Mouse (Mus musculus): ENCODE results near the gene Ctse. TPM values are rescaled to one million over a fixed set of nuclear protein-coding genes. Genes with fewer than 3 reads are reported as not detected.
"Not testable (repeated sequence)": the region's sequence is repeated elsewhere in the genome, so short reads cannot be mapped to it uniquely, and the experiment has no call there.

The Ctse gene
- polyA plus RNA-seq, 1 experiment from 2014 or later, result 46.8 TPM

GRCm38 (mm10) chr1:131616546-131617220, 21.4 kb upstream of the Ctse start:
- WGBS, result 67% methylated on average over 5 of the region's 5 CpGs
- H3K27me3 ChIP-seq (ENCODE audit: control insufficient read depth, insufficient read depth, low read length), result no peaks in the 10 kb centered on the region
- no peak overlapping the region for H3K4me3 ChIP-seq (ENCODE audit: low read depth, low read length)
- ATAC-seq (ENCODE audit: insufficient number of reproducible peaks, insufficient read depth, low FRiP score, low read depth), result no peak
- no peak overlapping the region for H3K9ac ChIP-seq (replicated peaks; ENCODE audit: low read depth, low read length)
- H3K9me3 ChIP-seq (ENCODE audit: control insufficient read depth, low read depth, low read length), result 0 out of 2 replicates have a peak, but pooled peaks cover 4% of the 10 kb centered on the region
- no peak overlapping the region for H3K27ac ChIP-seq (ENCODE audit: low read length)
- no peaks in the 10 kb centered on the region for H3K4me1 ChIP-seq (ENCODE audit: control insufficient read depth, insufficient read depth, low read length)
- H3K36me3 ChIP-seq (ENCODE audit: control insufficient read depth, insufficient read depth, low read length), result no peaks in the 10 kb centered on the region
- no peak overlapping the region for H3K4me2 ChIP-seq (replicated peaks; ENCODE audit: low read depth, low read length)

GRCm38 (mm10) chr1:131618576-131618975, 19.5 kb upstream of the Ctse start:
- Histone ChIP-seq H3K4me2 (replicated peaks; ENCODE audit: low read depth, low read length) (no peak overlapping the region), H3K27me3 (ENCODE audit: control insufficient read depth, insufficient read depth, low read length) (no peaks in the 10 kb centered on the region), H3K9ac (replicated peaks; ENCODE audit: low read depth, low read length) (no peak overlapping the region), H3K36me3 (ENCODE audit: control insufficient read depth, insufficient read depth, low read length) (no peaks in the 10 kb centered on the region), H3K27ac (ENCODE audit: low read length) (no peak overlapping the region), H3K4me3 (ENCODE audit: low read depth, low read length) (no peak overlapping the region), H3K9me3 (ENCODE audit: control insufficient read depth, low read depth, low read length) (0 out of 2 replicates have a peak, but pooled peaks cover 4% of the 10 kb centered on the region), H3K4me1 (ENCODE audit: control insufficient read depth, insufficient read depth, low read length) (no peaks in the 10 kb centered on the region)
- WGBS, result 89% methylated on average over 1 of the region's 1 CpGs
- ATAC-seq (ENCODE audit: insufficient number of reproducible peaks, insufficient read depth, low FRiP score, low read depth), result no peak

- Histone ChIP-seq H3K36me3 (ENCODE audit: control insufficient read depth, insufficient read depth, low read length) (no peaks in the 10 kb centered on the region), H3K4me3 (ENCODE audit: low read depth, low read length) (no peak overlapping the region), H3K4me1 (ENCODE audit: control insufficient read depth, insufficient read depth, low read length) (no peaks in the 10 kb centered on the region), H3K9ac (replicated peaks; ENCODE audit: low read depth, low read length) (no peak overlapping the region), H3K27me3 (ENCODE audit: control insufficient read depth, insufficient read depth, low read length) (no peaks in the 10 kb centered on the region), H3K9me3 (ENCODE audit: control insufficient read depth, low read depth, low read length) (0 out of 2 replicates have a peak, but pooled peaks cover 4% of the 10 kb centered on the region), H3K27ac (ENCODE audit: low read length) (no peak overlapping the region), H3K4me2 (replicated peaks; ENCODE audit: low read depth, low read length) (no peak overlapping the region)
- no peak for ATAC-seq (ENCODE audit: insufficient number of reproducible peaks, insufficient read depth, low FRiP score, low read depth)
- WGBS, result 75% methylated on average over 7 of the region's 7 CpGs
Observed at GRCm38 (mm10) chr1:131619348-131619747, 18.8 kb upstream of the Ctse start.

GRCm38 (mm10) chr1:131623644-131624043, 14.5 kb upstream of the Ctse start:
- no peak overlapping the region for H3K4me3 ChIP-seq (ENCODE audit: low read depth, low read length)
- ATAC-seq (ENCODE audit: insufficient number of reproducible peaks, insufficient read depth, low FRiP score, low read depth), result no peak
- no peak overlapping the region for H3K9ac ChIP-seq (replicated peaks; ENCODE audit: low read depth, low read length)
- no peaks in the 10 kb centered on the region for H3K4me1 ChIP-seq (ENCODE audit: control insufficient read depth, insufficient read depth, low read length)
- no peaks in the 10 kb centered on the region for H3K36me3 ChIP-seq (ENCODE audit: control insufficient read depth, insufficient read depth, low read length)
- no peak overlapping the region for H3K4me2 ChIP-seq (replicated peaks; ENCODE audit: low read depth, low read length)
- H3K9me3 ChIP-seq (ENCODE audit: control insufficient read depth, low read depth, low read length), result 0 out of 2 replicates have a peak, but pooled peaks cover 4% of the 10 kb centered on the region
- H3K27ac ChIP-seq (ENCODE audit: low read length), result no peak overlapping the region
- no peaks in the 10 kb centered on the region for H3K27me3 ChIP-seq (ENCODE audit: control insufficient read depth, insufficient read depth, low read length)
- 66% methylated on average over 3 of the region's 3 CpGs for WGBS

- Histone ChIP-seq H3K4me2 (replicated peaks; ENCODE audit: low read depth, low read length) (no peak overlapping the region), H3K9me3 (ENCODE audit: control insufficient read depth, low read depth, low read length) (0 out of 2 replicates have a peak, but pooled peaks cover 3% of the 10 kb centered on the region), H3K4me3 (ENCODE audit: low read depth, low read length) (no peak overlapping the region), H3K4me1 (ENCODE audit: control insufficient read depth, insufficient read depth, low read length) (no peaks in the 10 kb centered on the region), H3K9ac (replicated peaks; ENCODE audit: low read depth, low read length) (no peak overlapping the region), H3K36me3 (ENCODE audit: control insufficient read depth, insufficient read depth, low read length) (no peaks in the 10 kb centered on the region), H3K27ac (ENCODE audit: low read length) (no peak overlapping the region), H3K27me3 (ENCODE audit: control insufficient read depth, insufficient read depth, low read length) (no peaks in the 10 kb centered on the region)
- ATAC-seq (ENCODE audit: insufficient number of reproducible peaks, insufficient read depth, low FRiP score, low read depth), result no peak
- WGBS, result 47% methylated on average over 3 of the region's 3 CpGs
Observed at GRCm38 (mm10) chr1:131624175-131624835, 13.8 kb upstream of the Ctse start.

- no peaks in the 10 kb centered on the region for H3K27me3 ChIP-seq (ENCODE audit: control insufficient read depth, insufficient read depth, low read length)
- no peak for ATAC-seq (ENCODE audit: insufficient number of reproducible peaks, insufficient read depth, low FRiP score, low read depth)
- 91% methylated on average over 6 of the region's 6 CpGs for WGBS
Observed at GRCm38 (mm10) chr1:131626200-131626599, 11.9 kb upstream of the Ctse start.

GRCm38 (mm10) chr1:131632216-131632615, 5.9 kb upstream of the Ctse start:
- not testable (repeated sequence) for H3K27ac ChIP-seq (ENCODE audit: low read length); H3K4me1 ChIP-seq (ENCODE audit: control insufficient read depth, insufficient read depth, low read length); H3K27me3 ChIP-seq (ENCODE audit: control insufficient read depth, insufficient read depth, low read length); H3K36me3 ChIP-seq (ENCODE audit: control insufficient read depth, insufficient read depth, low read length); ATAC-seq (ENCODE audit: insufficient number of reproducible peaks, insufficient read depth, low FRiP score, low read depth); H3K4me3 ChIP-seq (ENCODE audit: low read depth, low read length); H3K9ac ChIP-seq (replicated peaks; ENCODE audit: low read depth, low read length); H3K9me3 ChIP-seq (ENCODE audit: control insufficient read depth, low read depth, low read length); H3K4me2 ChIP-seq (replicated peaks; ENCODE audit: low read depth, low read length)
- 52% methylated on average over 6 of the region's 6 CpGs for WGBS

More at GRCm38 (mm10) chr1:131626200-131626599, 11.9 kb upstream of the Ctse start:
- no peak overlapping the region for H3K9ac ChIP-seq (replicated peaks; ENCODE audit: low read depth, low read length)
- no peak overlapping the region for H3K4me3 ChIP-seq (ENCODE audit: low read depth, low read length)
- H3K27ac ChIP-seq (ENCODE audit: low read length), result no peak overlapping the region
- H3K4me2 ChIP-seq (replicated peaks; ENCODE audit: low read depth, low read length), result no peak overlapping the region
- H3K9me3 ChIP-seq (ENCODE audit: control insufficient read depth, low read depth, low read length), result no peaks in the 10 kb centered on the region
- no peaks in the 10 kb centered on the region for H3K4me1 ChIP-seq (ENCODE audit: control insufficient read depth, insufficient read depth, low read length)
- no peaks in the 10 kb centered on the region for H3K36me3 ChIP-seq (ENCODE audit: control insufficient read depth, insufficient read depth, low read length)

GRCm38 (mm10) chr1:131634495-131634894, 3.6 kb upstream of the Ctse start:
- Histone ChIP-seq H3K27me3 (ENCODE audit: control insufficient read depth, insufficient read depth, low read length) (no peaks in the 10 kb centered on the region), H3K4me2 (replicated peaks; ENCODE audit: low read depth, low read length) (no peak overlapping the region)
- no peak for ATAC-seq (ENCODE audit: insufficient number of reproducible peaks, insufficient read depth, low FRiP score, low read depth)

More at GRCm38 (mm10) chr1:131634495-131634894, 3.6 kb upstream of the Ctse start:
- Histone ChIP-seq H3K9ac (replicated peaks; ENCODE audit: low read depth, low read length) (no peak overlapping the region), H3K9me3 (ENCODE audit: control insufficient read depth, low read depth, low read length) (no peaks in the 10 kb centered on the region), H3K36me3 (ENCODE audit: control insufficient read depth, insufficient read depth, low read length) (no peaks in the 10 kb centered on the region), H3K27ac (ENCODE audit: low read length) (no peak overlapping the region), H3K4me3 (ENCODE audit: low read depth, low read length) (no peak overlapping the region), H3K4me1 (ENCODE audit: control insufficient read depth, insufficient read depth, low read length) (no peaks in the 10 kb centered on the region)
